Mouse (Mus musculus) embryonic facial prominence, embryonic 10.5 days (tissue): ENCODE data around the gene Ptpn6. TPM values are rescaled to one million over a fixed set of nuclear protein-coding genes. Genes with fewer than 3 reads are reported as not detected.
"Not testable (repeated sequence)": the region's sequence is repeated elsewhere in the genome, so short reads cannot be mapped to it uniquely, and the experiment has no call there.

Source experiments
- DNase-seq: peaks from one replicate; pipeline ENCODE4 v3.0.0-alpha.2; 2017; ENCODE audit warnings: low spot score
- H3K27ac ChIP-seq: fragments of 300-500 bp; sonication (generic); replicated peaks from 2 replicates; pipeline ENCODE4 v1.5.1; 2016; ENCODE audit warnings: mild to moderate bottlenecking
- H3K27me3 ChIP-seq: fragments of 300-500 bp; sonication (generic); replicated peaks from 2 replicates; pipeline ENCODE4 v1.6.1; 2016; ENCODE audit warnings: low read depth, mild to moderate bottlenecking; ENCODE audit not compliant: poor library complexity, severe bottlenecking
- H3K36me3 ChIP-seq: fragments of 300-500 bp; sonication (generic); replicated peaks from 2 replicates; pipeline ENCODE4 v1.6.1; 2016; ENCODE audit warnings: mild to moderate bottlenecking, moderate library complexity
- H3K4me1 ChIP-seq: fragments of 300-500 bp; sonication (generic); 2 replicates; pipeline ENCODE4 v1.6.1; 2016
- H3K4me3 ChIP-seq: fragments of 300-500 bp; sonication (generic); 2 replicates; pipeline ENCODE4 v1.5.1; 2016; ENCODE audit warnings: mild to moderate bottlenecking, moderate library complexity
- H3K9me3 ChIP-seq: fragments of 300-500 bp; sonication (generic); 2 replicates; pipeline ENCODE4 v1.6.1; 2016; ENCODE audit warnings: mild to moderate bottlenecking
- WGBS: fragments of 180-500 bp; shearing (Covaris S2); methylation state at CpG from one replicate; pipeline ENCODE4 v1.1.7; 2016; 5-methylcytosine and 5-hydroxymethylcytosine counted together
- polyA plus RNA-seq: library from polyadenylated mRNA; unstranded; fragments of >200 nt; fragmentation: Nextera tagmentation; extraction: Ambion mirVana; gene quantifications from 2 replicates; pipeline ENCODE4 v1.2.1, GENCODE M21; 2016

Ptpn6 gene
- polyA plus RNA-seq, 1 experiment from 2014 or later: 10.4 TPM

DNA sequence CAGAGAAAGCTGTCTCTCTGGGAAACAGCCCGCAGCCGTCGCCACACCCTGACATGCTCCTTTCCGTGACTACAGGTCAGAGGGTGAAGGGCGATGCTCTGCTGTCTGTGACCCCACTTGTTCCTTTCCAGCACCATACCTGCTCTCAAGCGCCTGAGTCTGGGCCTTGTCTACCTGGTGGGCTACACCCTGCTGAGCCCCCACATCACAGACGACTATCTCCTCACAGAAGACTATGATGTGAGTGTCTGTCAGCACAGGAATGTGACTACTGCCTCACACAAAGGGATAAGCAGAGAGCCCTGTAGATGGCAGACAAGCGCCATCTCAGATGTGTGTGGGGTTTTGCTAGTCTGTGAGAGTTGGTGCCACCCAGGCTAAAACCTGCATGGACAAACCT, 37.2 kb downstream of the Ptpn6 start:
- no peak for DNase-seq
- Histone ChIP-seq H3K4me1 (no peaks in the 10 kb centered on the region; the same call in 1 of the 2 replicates), H3K27ac (no peak overlapping the region), H3K27me3 (no peaks in the 10 kb centered on the region), H3K36me3 (peaks cover 79% of the 10 kb centered on the region), H3K4me3 (no peak overlapping the region), H3K9me3 (no peaks in the 10 kb centered on the region)
- 81% methylated on average over 8 of the region's 8 CpGs for WGBS

- Histone ChIP-seq H3K36me3 (peaks cover 73% of the 10 kb centered on the region), H3K4me1 (no peaks in the 10 kb centered on the region; the same call in 1 of the 2 replicates), H3K27ac (no peak overlapping the region), H3K9me3 (no peaks in the 10 kb centered on the region), H3K27me3 (no peaks in the 10 kb centered on the region), H3K4me3 (no peak overlapping the region)
- DNase-seq: no peak
- WGBS: 80% methylated on average over 11 of the region's 11 CpGs
Measured at GRCm38 (mm10) chr6:124699962-124700610, 38.4 kb downstream of the Ptpn6 start.

DNA sequence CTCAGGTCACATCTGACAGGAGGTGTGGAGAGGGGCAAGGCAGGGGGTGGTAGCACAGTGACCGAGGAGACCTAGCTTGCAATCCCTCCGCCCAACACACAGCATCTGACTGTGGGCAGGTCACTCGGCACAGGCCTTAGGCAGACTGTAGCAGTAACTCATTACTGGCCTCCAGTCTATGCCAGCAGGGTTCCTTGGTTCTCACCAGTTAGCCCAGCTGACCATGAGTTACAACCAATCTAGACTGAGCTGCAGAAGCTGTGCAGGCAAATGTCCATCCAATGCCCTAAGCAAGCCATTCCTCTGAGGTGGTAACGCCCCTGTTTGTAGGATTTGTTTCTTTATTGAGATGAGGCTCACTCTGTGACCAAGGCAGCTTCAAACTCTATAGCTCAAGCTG, 39.1 kb downstream of the Ptpn6 start:
- peaks cover 5% of the 10 kb centered on the region for H3K4me1 ChIP-seq
- H3K9me3 ChIP-seq: no peaks in the 10 kb centered on the region
- peaks cover 66% of the 10 kb centered on the region for H3K36me3 ChIP-seq
- no peaks in the 10 kb centered on the region for H3K27me3 ChIP-seq
- no peak overlapping the region for H3K4me3 ChIP-seq
- DNase-seq: no peak
- WGBS: 86% methylated on average over 4 of the region's 4 CpGs
- H3K27ac ChIP-seq: no peak overlapping the region

- WGBS: 82% methylated on average over 6 of the region's 6 CpGs
- Histone ChIP-seq H3K4me1 (peaks cover 11% of the 10 kb centered on the region), H3K27me3 (no peaks in the 10 kb centered on the region), H3K4me3 (no peak overlapping the region), H3K9me3 (no peaks in the 10 kb centered on the region), H3K27ac (no peak overlapping the region), H3K36me3 (peaks cover 60% of the 10 kb centered on the region)
- no peak for DNase-seq
Measured at GRCm38 (mm10) chr6:124698751-124699150, 39.8 kb downstream of the Ptpn6 start.

- Histone ChIP-seq H3K4me3 (no peak overlapping the region), H3K36me3 (peaks cover 38% of the 10 kb centered on the region), H3K9me3 (no peaks in the 10 kb centered on the region), H3K27ac (no peak overlapping the region), H3K4me1 (peaks cover 20% of the 10 kb centered on the region), H3K27me3 (no peaks in the 10 kb centered on the region)
- WGBS: 90% methylated on average over 7 of the region's 7 CpGs
- no peak for DNase-seq
Measured at GRCm38 (mm10) chr6:124696441-124697150, 41.9 kb downstream of the Ptpn6 start.

GRCm38 (mm10) chr6:124694166-124694955, 44.2 kb downstream of the Ptpn6 start:
- Histone ChIP-seq H3K27me3 (no peaks in the 10 kb centered on the region), H3K27ac (no peak overlapping the region), H3K9me3 (no peaks in the 10 kb centered on the region), H3K4me3 (no peak overlapping the region), H3K36me3 (peaks cover 16% of the 10 kb centered on the region), H3K4me1 (peaks cover 20% of the 10 kb centered on the region)
- WGBS: 72% methylated on average over 15 of the region's 15 CpGs
- DNase-seq: no peak

DNA sequence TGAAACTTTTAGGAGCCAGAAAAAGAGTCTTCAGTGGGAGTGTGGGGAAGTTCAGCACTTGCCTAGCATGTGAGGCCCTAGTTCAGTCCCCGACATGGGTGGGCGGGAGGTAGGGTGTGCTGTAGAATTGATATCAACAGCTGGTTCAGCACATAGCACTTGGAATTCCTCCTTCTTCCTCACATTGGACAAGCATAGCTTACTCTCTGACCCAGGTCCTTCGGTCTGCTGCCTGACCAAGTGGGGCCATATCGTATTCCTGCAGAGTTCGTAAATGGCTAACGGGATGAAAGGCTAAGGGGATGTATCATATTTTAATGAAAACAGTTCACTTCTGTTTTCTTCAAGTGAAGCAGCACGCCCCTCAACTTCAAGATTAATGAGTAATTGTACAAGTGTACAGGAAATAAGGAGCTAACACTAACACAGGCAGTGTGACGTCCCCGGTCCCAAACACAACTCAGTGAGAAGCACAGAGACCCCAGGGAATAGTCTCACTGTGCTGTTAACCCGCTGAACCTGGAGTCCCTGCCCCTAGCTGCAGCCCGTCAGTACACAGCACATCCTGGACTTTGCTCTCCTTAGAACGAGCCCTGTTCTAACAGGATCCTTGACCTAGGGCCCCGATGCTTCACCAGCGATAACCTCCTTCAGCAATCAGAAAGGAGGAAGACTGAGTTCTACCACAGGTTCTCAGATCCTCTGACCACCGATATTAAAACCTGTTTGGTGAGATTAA, 45.1 kb downstream of the Ptpn6 start:
- Histone ChIP-seq H3K27me3 (no peaks in the 10 kb centered on the region), H3K9me3 (no peaks in the 10 kb centered on the region), H3K4me1 (peaks cover 20% of the 10 kb centered on the region), H3K36me3 (peaks cover 7% of the 10 kb centered on the region), H3K4me3 (no peak overlapping the region), H3K27ac (no peak overlapping the region)
- DNase-seq: no peak
- 70% methylated on average over 15 of the region's 15 CpGs for WGBS

GRCm38 (mm10) chr6:124690517-124690916, 48.0 kb downstream of the Ptpn6 start:
- no peak for DNase-seq
- peaks cover 2% of the 10 kb centered on the region; the same call in 1 of the 2 replicates for H3K36me3 ChIP-seq
- H3K27ac ChIP-seq: no peak overlapping the region
- H3K4me3 ChIP-seq: no peak overlapping the region
- H3K27me3 ChIP-seq: no peaks in the 10 kb centered on the region
- 96% methylated on average over 3 of the region's 3 CpGs for WGBS
- no peaks in the 10 kb centered on the region for H3K9me3 ChIP-seq
- peaks cover 23% of the 10 kb centered on the region for H3K4me1 ChIP-seq

- Histone ChIP-seq H3K4me3 (no peak overlapping the region), H3K27me3 (no peaks in the 10 kb centered on the region), H3K27ac (no peak overlapping the region), H3K36me3 (0 out of 2 replicates have a peak, but pooled peaks cover 2% of the 10 kb centered on the region), H3K4me1 (peaks cover 14% of the 10 kb centered on the region), H3K9me3 (no peaks in the 10 kb centered on the region)
- DNase-seq: no peak
- 91% methylated on average over 3 of the region's 3 CpGs for WGBS
Measured at GRCm38 (mm10) chr6:124689011-124689410, 49.5 kb downstream of the Ptpn6 start.

DNA sequence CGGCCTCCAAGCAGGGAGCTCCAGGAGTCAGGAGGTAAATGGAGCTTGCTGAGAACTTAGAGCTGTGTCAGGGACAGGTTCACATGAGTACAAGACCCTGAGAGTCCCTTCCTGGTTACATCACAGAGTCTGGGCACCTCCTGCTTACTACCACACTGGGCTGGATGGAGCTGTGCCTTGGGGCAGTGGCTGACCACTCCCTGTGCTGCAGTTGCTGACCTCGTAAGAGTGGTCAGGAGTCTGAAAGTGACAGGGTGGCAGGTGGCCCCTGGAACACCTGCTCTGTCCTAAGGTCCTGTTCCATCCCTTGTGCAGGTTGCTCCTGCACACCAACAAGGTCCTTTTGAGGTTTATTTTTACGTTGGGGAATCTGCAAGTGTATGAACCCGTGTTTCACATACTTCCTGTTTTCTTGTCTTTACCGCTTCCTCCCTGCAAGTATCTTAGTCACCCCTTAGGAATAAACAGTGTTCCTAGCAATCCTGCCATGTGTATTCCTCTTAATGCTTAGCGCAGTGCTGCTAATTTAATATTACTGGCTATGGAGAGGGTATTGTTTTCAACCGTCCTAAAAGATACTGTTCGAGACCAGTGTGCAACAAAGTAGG, 50.3 kb downstream of the Ptpn6 start:
- Histone ChIP-seq H3K4me3 (no peak overlapping the region), H3K4me1 (peaks cover 6% of the 10 kb centered on the region), H3K9me3 (no peaks in the 10 kb centered on the region), H3K27ac (no peak overlapping the region), H3K36me3 (0 out of 2 replicates have a peak, but pooled peaks cover 2% of the 10 kb centered on the region), H3K27me3 (no peaks in the 10 kb centered on the region)
- no peak for DNase-seq
- 86% methylated on average over 8 of the region's 8 CpGs for WGBS

GRCm38 (mm10) chr6:124686644-124687043, 51.9 kb downstream of the Ptpn6 start:
- not testable (repeated sequence) for H3K27me3 ChIP-seq, H3K27ac ChIP-seq, H3K4me1 ChIP-seq, H3K36me3 ChIP-seq, H3K4me3 ChIP-seq, H3K9me3 ChIP-seq, DNase-seq
- 67% methylated on average over 1 of the region's 1 CpGs for WGBS
